Mouse (Mus musculus): ENCODE measurements around the gene Sik3. TPM values are rescaled to one million over a fixed set of nuclear protein-coding genes. Genes with fewer than 3 reads are reported as not detected.

Gene Sik3
- 9.9 and 10.2 TPM in 2 replicates for polyA plus RNA-seq (2015; fragmentation: Nextera tagmentation; extraction: Ambion mirVana)

DNA sequence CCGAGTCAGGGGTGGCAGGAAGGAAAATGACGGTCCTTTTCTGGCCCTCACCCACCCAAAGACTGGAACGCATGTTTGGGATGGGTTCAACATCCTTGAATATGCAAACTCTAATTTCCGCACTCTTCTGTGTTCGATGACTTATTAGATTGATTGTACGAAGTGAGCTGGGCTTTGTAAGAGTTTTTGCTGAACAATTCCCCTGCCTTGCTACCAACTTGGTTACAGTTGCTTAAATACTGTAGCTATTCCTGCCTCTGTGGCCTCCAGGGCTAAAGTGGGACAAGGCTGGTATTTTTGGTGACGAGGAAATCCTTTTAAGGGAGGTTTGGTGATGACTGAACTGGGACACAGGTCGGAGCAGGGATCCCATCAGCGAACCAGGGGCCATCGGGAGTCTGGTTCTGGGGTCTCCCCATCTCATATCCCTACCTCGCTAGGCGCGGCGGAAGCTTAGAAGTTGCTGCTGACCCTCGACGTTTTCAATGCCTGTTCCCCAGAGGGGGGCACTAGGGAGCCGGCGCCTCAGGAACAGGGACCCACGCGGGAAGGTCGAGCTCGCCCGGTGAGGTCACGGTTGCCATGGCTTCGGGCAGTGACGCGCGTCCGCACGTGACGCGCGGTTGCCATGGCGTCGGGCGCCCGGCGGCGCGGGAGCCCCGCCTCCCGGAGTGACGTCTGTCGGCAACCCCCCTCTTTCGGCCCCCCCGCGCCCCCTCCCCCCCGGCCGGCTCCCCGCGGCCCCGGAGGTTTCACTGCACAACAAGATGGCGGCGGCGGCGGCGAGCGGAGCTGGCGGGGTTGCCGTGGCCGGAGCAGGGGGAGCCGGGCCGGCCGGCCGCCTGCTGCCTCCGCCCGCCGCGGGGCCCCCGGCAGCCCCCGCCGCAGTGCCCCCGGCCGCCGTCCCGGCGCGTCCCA lies at the start of gene Sik3, which contains the start of gene Pafah1b2:
TSS of gene Sik3 (plus strand) at position 730 of the 918 bp plus-strand sequence.
TSS of gene Pafah1b2 (minus strand) at position 600 of the 918 bp plus-strand sequence.
- peak within 1 kb of the TSS; percentile 98 for H3K9ac ChIP-seq
- peak within 1 kb of the TSS; percentile 96 for H3K27ac ChIP-seq
- H3K4me1 ChIP-seq = peaks cover 47% of the 10 kb centered on the region
- 2% methylated on average over 45 of the region's 78 CpGs for WGBS
- H3K4me3 ChIP-seq (replicated peaks) = peak within 1 kb of the TSS; percentile 96
- no peaks in the 10 kb centered on the region for H3K27me3 ChIP-seq
- no peaks in the 10 kb centered on the region for H3K36me3 ChIP-seq
- ATAC-seq (replicated peaks; ENCODE audit: low FRiP score) = peak; percentile 89
- no peaks in the 10 kb centered on the region for H3K9me3 ChIP-seq (replicated peaks)
- peak within 1 kb of the TSS; percentile 76 for H3K4me2 ChIP-seq

DNA sequence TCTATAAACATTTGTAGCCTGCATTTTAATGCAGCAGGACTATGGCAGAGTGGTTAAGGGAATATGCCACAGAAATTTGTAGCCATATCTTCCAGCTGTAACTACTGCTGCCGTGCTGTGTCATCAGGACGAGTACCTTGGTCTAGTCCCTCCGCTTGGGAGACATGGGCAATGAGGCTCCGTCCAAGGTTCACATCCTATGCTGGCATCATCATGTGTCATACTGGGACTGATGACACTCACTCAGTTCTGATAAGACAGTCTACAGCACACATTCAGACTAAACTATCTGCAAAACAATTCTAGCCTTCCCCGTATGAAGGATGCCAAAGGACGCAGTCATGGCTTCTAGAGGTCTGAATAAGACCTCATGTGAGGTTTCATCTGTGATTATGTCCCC lies 49.0 kb upstream of the Sik3 start:
- Histone ChIP-seq H3K27me3 (no peaks in the 10 kb centered on the region), H3K9me3 (replicated peaks) (no peaks in the 10 kb centered on the region), H3K36me3 (peaks cover 78% of the 10 kb centered on the region), H3K4me3 (replicated peaks) (no peak overlapping the region), H3K4me1 (no peaks in the 10 kb centered on the region), H3K9ac (no peak overlapping the region), H3K27ac (no peak overlapping the region), H3K4me2 (no peak overlapping the region)
- ATAC-seq (replicated peaks; ENCODE audit: low FRiP score) = no peak
- 91% methylated on average over 6 of the region's 6 CpGs for WGBS

DNA sequence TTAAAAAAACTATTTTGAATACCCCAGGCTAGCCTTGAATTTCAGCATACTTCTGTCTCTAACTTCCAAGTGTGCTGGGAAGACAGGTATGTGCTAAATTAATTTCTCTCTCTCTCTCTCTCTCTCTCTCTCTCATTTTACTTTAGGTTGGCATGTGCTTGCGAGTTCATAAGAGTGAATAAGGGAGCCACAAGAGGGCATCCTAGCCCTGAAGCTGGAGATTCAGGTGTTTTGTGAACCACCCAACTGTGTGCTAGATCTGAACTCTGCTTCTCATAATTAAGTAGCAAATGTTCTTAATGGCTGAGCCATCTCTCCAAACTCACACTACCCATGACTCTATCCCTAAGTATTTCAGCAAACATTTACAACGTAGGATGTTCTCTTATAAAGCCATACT lies 35.7 kb upstream of the Sik3 start:
- Histone ChIP-seq H3K36me3 (peaks cover 52% of the 10 kb centered on the region), H3K9ac (no peak overlapping the region), H3K27me3 (no peaks in the 10 kb centered on the region), H3K27ac (no peak overlapping the region), H3K4me1 (0 out of 2 replicates have a peak, but pooled peaks cover 10% of the 10 kb centered on the region), H3K9me3 (replicated peaks) (no peaks in the 10 kb centered on the region), H3K4me2 (no peak overlapping the region), H3K4me3 (replicated peaks) (no peak overlapping the region)
- no peak for ATAC-seq (replicated peaks; ENCODE audit: low FRiP score)
- WGBS = 92% methylated on average over 2 of the region's 2 CpGs

DNA sequence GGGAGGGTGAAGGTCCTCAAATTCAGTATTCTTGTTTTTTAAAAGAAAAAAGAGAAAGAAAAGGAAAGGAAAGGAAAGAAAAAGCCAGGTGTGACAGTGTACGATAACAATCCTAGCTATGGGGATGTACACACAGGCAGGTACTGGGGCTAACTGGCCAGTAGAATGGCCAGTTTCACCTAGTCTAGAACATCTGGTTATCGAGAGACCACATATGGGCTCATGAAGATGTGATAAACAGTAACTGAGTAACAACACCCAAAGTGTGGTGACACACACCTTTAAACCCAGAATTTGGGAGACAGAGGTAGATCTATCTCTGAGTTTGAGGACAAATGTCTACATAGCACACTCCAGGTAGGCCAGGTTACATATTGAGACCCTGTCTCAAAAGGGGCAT lies 32.8 kb upstream of the Sik3 start:
- no peak for ATAC-seq (replicated peaks; ENCODE audit: low FRiP score)
- no peaks in the 10 kb centered on the region for H3K27me3 ChIP-seq
- 99% methylated on average over 2 of the region's 2 CpGs for WGBS
- H3K9me3 ChIP-seq (replicated peaks) = no peaks in the 10 kb centered on the region
- peaks cover 27% of the 10 kb centered on the region for H3K4me1 ChIP-seq
- peaks cover 27% of the 10 kb centered on the region for H3K36me3 ChIP-seq
- H3K4me2 ChIP-seq = no peak overlapping the region
- H3K4me3 ChIP-seq (replicated peaks) = no peak overlapping the region
- H3K9ac ChIP-seq = no peak overlapping the region
- H3K27ac ChIP-seq = no peak overlapping the region

DNA sequence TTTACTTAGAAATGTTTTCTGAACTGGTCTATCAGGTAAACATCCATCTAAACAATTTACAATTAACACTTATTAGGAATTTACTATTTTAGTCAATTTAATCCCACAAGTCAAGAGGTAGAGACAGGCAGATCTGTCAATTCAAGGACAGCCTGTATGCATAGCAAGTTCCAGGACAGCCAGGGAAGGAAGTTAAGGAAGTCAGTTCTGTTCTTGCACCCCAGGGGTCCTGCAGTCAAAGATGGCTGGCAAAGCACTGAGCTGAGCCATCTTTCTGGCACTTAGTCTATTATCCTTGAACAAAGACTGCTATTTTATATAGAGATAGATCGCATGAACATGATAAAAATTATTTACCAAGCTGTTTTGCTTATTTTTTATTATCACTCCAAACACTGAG lies 32.0 kb upstream of the Sik3 start:
- no peak for ATAC-seq (replicated peaks; ENCODE audit: low FRiP score)
- 92% methylated on average over 1 of the region's 1 CpGs for WGBS
- no peak overlapping the region for H3K4me3 ChIP-seq (replicated peaks)

DNA sequence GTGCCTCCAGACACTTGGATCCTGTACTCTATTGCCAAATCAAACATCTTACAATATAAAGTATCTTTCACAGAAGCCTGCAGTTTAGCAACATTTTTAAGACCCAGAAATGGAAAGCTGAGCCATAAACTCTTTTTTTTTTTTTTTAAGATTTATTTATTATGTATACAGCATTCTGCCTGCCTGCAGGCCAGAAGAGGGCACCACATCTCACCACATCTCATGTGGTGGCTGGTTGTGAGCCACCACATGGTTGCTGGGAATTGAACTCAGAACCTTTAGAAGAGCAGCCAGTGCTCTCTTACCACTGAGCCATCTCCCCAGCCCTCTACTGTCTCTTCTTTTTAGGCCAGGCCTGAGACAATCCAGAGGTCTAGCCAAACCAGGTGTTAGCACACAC lies 31.3 kb upstream of the Sik3 start:
- Histone ChIP-seq H3K4me2 (no peak overlapping the region), H3K27me3 (no peaks in the 10 kb centered on the region), H3K9ac (no peak overlapping the region), H3K27ac (no peak overlapping the region), H3K9me3 (replicated peaks) (no peaks in the 10 kb centered on the region), H3K36me3 (peaks cover 14% of the 10 kb centered on the region; the same call in 1 of the 2 replicates), H3K4me1 (peaks cover 32% of the 10 kb centered on the region), H3K4me3 (replicated peaks) (no peak overlapping the region)
- no peak for ATAC-seq (replicated peaks; ENCODE audit: low FRiP score)

More for the DNA sequence above, 32.0 kb upstream of the Sik3 start:
- H3K4me1 ChIP-seq = peaks cover 32% of the 10 kb centered on the region
- H3K9ac ChIP-seq = no peak overlapping the region
- peaks cover 20% of the 10 kb centered on the region for H3K36me3 ChIP-seq
- no peak overlapping the region for H3K4me2 ChIP-seq
- no peak overlapping the region for H3K27ac ChIP-seq
- H3K27me3 ChIP-seq = no peaks in the 10 kb centered on the region
- H3K9me3 ChIP-seq (replicated peaks) = no peaks in the 10 kb centered on the region

DNA sequence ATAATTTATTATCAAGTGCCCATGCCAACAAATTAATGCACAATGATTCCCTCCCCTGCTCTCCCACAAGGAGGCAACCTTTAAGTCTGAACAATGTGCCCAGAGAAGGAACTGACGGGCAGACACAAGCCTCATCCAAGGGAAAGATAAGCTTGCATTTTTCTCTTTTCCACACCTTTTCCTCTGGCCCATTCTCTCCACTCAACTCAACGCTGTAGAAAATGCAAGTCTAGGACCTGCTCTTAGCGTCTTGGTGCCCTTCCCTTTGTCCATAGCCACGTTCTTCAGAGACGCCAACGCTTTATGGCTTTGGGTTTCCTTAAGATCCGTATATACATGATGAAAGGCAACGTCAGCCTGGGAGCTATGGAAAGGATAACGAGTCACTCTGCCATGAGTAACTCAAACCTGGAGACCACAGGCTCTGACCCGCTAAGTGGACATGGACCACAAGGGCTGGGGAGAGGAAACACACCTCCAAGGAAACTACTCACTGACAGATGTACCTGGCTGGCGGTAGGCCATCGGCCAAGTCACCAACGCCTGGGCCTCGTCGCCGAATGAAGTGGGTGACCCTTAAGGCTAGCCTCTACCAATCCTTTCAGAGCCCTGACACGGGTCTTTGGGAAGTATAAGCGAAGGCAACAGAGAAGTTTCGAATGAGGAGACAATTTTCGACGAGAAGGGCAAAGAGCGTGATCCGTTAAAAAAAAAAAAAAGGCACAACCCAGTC lies 28.8 kb upstream of the Sik3 start:
- Histone ChIP-seq H3K27me3 (no peaks in the 10 kb centered on the region), H3K9me3 (replicated peaks) (no peaks in the 10 kb centered on the region), H3K4me3 (replicated peaks) (peak overlapping the region; percentile 82), H3K4me2 (peak overlapping the region; percentile 70), H3K9ac (peak overlapping the region; percentile 88), H3K4me1 (peaks cover 32% of the 10 kb centered on the region), H3K27ac (peak overlapping the region; percentile 90), H3K36me3 (0 out of 2 replicates have a peak, but pooled peaks cover 3% of the 10 kb centered on the region)
- under 1% methylated on average over 23 of the region's 23 CpGs for WGBS
- ATAC-seq (replicated peaks; ENCODE audit: low FRiP score) = no peak

DNA sequence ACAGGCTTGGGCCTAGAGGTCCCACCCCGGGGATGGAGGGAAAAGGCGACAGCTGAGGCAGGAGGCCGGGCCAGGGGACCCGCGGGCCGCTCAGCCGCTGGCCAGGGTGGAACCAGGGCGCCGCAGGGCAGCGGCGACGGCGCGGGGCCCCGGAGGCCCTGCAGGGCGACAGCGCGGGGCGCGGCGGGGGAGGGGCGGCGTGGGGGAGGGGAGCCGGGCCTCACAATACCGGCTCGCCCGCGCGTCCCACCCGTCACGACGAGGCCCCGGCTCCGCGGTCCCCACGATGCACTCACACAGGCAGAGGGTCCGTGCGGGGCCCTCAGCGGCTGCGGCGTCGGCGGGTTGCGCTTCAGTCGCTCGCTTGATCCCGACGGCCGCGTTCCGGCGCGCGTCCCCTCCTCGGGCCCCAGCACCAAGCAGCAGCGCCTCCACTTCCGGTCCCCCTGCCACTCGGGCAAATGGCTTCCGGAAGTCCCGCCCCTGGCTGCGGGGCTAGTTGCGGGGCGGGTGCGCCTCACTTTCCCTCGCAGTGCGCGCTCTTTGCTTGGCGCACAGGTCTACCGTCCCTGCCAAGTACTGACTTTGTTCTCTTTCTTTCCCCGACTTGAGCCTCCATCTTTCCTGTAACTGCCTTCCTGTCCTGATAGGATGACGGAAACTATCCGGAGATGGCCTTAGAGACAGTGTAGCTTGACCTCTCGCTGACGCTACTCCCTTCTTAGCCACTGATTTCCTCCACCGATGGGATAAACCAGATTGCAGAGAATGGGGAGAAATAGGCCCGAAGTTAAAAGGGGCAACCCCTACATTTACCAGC lies 28.0 kb upstream of the Sik3 start:
- under 1% methylated on average over 58 of the region's 76 CpGs for WGBS
- H3K27me3 ChIP-seq = no peaks in the 10 kb centered on the region

DNA sequence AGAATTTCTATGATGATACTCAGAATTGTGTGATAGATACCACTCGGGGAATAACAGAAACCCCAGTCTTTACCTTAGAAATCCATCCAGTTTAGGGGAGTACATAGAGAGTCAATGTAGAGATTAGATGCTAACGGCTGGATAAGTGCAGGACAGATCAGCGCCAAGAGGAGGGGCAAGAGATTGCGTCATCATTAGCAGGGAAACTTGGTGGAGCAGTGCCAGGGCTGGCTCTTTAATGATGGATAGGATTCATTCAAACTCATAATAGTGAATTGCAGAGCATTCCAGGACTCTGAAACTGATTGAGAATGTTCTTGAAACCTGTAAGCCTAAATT lies 27.4 kb upstream of the Sik3 start:
- Histone ChIP-seq H3K4me3 (replicated peaks) (peak overlapping the region; percentile 82), H3K27ac (peak overlapping the region; percentile 90), H3K4me1 (peaks cover 28% of the 10 kb centered on the region), H3K36me3 (0 out of 2 replicates have a peak, but pooled peaks cover 3% of the 10 kb centered on the region), H3K4me2 (peak overlapping the region; percentile 70), H3K27me3 (no peaks in the 10 kb centered on the region), H3K9me3 (replicated peaks) (no peaks in the 10 kb centered on the region), H3K9ac (peak overlapping the region; percentile 88)
- WGBS = 2% methylated on average over 4 of the region's 4 CpGs
- peak; percentile 71 for ATAC-seq (replicated peaks; ENCODE audit: low FRiP score)

More for the DNA sequence above, 28.0 kb upstream of the Sik3 start:
- Histone ChIP-seq H3K4me3 (replicated peaks) (peak overlapping the region; percentile 82), H3K4me2 (peak overlapping the region; percentile 70), H3K36me3 (0 out of 2 replicates have a peak, but pooled peaks cover 3% of the 10 kb centered on the region), H3K27ac (peak overlapping the region; percentile 90), H3K4me1 (peaks cover 32% of the 10 kb centered on the region), H3K9ac (peak overlapping the region; percentile 88), H3K9me3 (replicated peaks) (no peaks in the 10 kb centered on the region)
- ATAC-seq (replicated peaks; ENCODE audit: low FRiP score) = peak; percentile 93

DNA sequence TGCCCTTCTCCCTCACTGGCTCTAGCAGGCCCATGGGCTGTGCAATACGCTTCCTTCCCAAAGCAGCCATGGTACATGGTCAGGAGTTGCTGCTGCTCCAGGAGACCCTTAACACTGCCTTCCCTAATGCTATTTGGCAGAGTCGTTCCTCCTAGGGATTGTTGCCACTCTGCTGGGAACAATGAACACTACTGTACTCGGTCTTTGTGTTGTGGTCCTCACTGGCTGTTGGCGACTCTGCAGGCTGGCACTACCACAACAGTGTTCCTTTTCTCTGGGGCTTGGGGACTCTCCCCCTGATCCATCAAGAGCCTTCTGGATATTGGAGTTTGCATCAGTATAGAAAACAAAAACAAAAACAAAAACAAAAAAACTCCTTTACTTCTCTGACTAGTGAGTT lies 13.6 kb upstream of the Sik3 start:
- no peak for ATAC-seq (replicated peaks; ENCODE audit: low FRiP score)
- H3K9me3 ChIP-seq (replicated peaks) = no peaks in the 10 kb centered on the region
- no peak overlapping the region for H3K9ac ChIP-seq
- no peak overlapping the region for H3K27ac ChIP-seq
- H3K27me3 ChIP-seq = no peaks in the 10 kb centered on the region
- 76% methylated on average over 4 of the region's 4 CpGs for WGBS
- H3K4me1 ChIP-seq = peaks cover 6% of the 10 kb centered on the region
- no peaks in the 10 kb centered on the region for H3K36me3 ChIP-seq
- no peak overlapping the region for H3K4me2 ChIP-seq
- H3K4me3 ChIP-seq (replicated peaks) = no peak overlapping the region

DNA sequence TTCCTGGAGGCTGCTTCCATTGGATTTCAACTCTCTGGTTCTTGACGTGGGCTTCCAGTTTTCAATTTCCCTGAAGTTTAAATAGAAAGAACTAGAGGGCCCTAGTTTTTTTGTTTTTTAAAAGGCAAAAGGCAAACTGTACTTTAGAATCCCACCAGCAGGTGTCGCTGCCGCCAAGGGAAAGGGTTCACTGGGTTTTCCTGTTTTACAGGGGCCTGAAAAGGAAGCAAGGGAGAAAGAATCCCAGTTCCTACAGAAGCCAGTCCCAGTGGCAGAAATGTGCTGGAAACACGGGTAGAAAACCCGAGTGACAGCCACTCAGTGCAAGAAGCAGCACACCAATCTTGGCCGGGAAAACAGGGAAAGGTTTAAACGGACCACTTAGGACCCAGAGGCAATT lies 8.9 kb upstream of the Sik3 start:
- no peak for ATAC-seq (replicated peaks; ENCODE audit: low FRiP score)
- H3K9ac ChIP-seq = no peak overlapping the region
- H3K36me3 ChIP-seq = no peaks in the 10 kb centered on the region

More for the DNA sequence above, 8.9 kb upstream of the Sik3 start:
- Histone ChIP-seq H3K27me3 (no peaks in the 10 kb centered on the region), H3K4me1 (peaks cover 3% of the 10 kb centered on the region; the same call in 1 of the 2 replicates), H3K4me2 (no peak overlapping the region), H3K27ac (no peak overlapping the region), H3K9me3 (replicated peaks) (no peaks in the 10 kb centered on the region), H3K4me3 (replicated peaks) (no peak overlapping the region)
- 7% methylated on average over 7 of the region's 7 CpGs for WGBS

Data from kidney, embryonic 15.5 days (tissue).